Mouse (Mus musculus): Measurements from ENCODE around the gene Spryd4.
A peak's percentile ranks its signal among the peaks of the same experiment; 100 is the strongest.
"Not testable (repeated sequence)": the region's sequence is repeated elsewhere in the genome, so short reads cannot be mapped to it uniquely, and the experiment has no call there.

Spryd4 gene

DNA sequence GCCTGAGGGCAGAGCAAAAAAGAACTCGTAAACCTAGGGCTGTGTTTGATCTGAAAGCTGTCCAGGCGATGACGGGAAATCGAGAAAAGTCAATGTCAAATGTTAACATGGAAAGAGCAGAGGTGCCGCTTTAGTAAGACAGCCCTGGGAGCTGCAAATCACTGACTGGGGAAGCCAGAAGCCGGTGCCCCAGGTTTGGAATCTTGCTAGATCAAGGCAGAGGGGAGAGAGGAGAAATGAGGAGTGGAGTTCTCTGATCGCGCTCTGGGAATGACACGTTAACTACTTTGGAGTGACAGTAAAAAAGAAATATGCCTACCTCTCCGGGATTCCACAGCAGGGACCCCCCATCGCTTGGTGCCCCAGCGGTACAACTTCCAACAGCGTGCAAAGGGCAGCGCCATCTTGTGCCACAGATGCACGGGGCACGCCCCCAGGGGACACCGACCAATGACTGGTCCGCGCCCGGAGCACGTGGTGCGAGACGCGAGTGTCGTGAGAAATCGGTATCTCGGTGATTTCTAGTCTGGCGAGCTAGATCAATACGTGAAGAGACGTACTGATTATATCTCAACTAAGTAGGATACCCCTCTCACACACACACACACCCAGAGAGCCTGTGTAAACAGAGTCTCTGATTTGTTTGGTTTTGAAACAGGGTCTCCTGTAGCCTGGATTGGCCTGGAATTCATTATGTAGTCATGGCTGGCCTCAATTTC is at the start of gene Spryd4:
TSS of gene Spryd4 (minus strand) at position 418 of the 719 bp plus-strand sequence.
- peak; percentile 87 to 92 for DNase-seq

DNA sequence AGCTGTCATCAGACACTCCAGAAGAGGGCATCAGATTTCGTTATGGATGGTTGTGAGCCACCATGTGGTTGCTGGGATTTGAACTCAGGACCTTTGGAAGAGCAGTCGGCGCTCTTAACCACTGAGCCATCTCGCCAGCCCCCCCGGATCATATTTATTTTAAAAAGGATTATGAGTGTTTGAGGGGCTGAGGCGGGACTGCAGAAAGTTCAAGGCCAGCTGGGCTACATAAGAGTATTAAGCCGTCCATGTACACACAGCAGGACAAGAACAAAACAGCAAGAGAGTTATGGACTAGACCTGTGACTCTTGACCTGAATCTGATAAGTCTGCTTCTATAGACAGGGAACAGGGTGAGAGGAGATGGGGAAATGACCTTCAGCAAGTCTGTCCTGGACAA is 48.8 kb upstream of the Spryd4 start:
- DNase-seq: not testable (repeated sequence)

DNA sequence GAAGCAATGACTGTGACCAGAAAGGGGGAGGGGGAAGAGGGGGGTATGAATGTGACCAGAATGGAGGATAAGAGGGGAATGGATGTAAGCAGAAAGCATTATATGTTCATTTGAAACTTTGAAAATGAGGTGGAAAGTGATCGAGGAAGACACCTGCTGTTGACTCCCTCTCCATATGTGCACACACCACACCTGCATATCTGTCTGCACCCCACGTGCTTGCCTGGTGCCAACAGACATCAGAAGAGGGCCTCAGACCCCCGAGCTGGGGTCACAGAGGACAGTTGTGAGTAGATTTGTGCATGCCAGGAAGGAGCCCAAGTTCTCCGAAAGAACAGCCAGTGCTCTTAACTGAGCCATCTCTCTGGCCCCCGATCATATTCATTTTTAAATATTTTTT is 48.3 kb upstream of the Spryd4 start:
- DNase-seq: no peak

DNA sequence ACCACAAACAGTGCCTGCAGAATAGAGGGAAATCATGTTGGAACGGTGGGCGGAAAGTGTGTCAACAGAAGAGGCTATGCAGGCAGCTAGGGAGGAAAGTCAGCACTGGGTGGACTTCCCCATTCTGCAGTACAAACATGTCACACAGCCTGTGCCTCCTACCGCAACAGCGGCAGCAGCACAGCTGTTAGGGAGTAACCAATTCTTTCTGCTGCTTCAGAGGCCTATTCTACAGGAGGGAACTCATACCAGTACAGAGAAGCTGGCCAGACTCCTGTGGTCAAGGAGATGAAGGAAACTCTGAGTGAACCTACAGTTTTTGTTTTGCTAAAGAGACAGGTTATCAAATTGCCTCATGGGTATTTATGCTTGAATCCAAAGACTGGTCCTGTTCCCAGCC is 47.3 kb upstream of the Spryd4 start:
- DNase-seq: no peak

DNA sequence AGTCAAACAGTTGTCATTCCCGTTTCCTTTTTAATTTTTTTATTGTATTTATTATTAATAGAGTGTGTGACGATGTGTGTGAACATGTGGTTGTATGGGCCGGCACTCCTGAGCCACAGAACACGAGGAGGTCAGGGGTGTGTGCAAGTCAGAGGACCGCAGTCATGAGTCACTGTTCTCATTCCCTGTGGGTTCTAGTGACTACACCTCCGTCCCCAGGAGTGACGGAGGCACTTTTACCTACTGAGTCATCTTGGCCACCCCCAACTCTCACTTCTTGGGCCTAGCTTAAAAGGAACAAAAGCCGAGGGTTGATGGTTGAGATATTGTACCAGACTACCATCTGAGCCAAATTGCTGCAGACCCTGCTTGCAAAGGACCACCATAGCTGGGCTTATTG is 44.7 kb upstream of the Spryd4 start:
- no peak for DNase-seq

DNA sequence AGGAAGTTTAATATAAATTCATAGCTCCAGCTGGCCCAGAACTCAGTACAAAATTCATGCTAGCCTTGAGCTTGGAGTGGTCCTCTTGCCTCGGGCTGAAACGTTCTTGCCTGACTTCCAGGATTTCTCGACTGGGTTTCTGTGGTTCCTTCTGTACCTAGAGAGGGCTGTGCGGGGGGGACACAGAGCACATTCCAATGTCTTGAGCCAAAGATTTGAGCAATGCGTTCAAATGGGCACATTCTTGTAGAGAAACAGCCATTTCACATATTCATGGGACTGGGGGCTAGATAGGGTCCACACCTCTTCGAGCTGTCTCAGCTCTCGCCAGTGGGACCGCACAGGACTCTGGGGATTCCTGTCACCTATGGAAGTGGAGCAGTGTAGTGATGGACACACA is 44.3 kb upstream of the Spryd4 start:
- no peak for DNase-seq

DNA sequence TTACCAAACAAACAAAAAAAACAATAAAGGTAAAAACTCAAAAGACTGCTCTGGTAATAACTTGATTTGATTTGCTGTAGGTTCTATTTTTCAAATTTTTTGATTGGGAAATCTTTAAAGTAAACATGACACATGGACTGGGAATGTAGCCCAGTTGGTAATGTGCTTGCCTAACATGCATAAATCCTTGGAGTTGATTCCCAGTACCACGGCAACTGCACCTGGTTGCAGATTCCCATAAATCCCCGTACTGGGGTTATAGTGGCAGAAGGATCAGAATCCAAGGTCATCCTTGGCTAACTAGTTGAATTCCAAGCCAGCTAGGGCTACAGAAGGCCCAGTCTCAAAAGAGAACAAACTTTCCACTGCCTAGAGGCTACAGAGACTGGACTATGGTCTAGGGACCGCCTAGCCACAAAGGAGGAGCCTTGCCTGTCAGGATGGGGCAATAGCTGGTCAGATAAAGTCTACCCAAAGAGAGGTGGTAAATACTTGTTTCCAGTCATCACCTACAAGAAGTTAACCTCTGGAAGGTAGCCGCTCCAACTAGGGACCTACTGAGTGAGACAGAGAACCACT is 42.2 kb upstream of the Spryd4 start, which contains the start of gene Apon:
TSS of gene Apon (plus strand) at position 420 of the 579 bp plus-strand sequence.
- no peak for DNase-seq

DNA sequence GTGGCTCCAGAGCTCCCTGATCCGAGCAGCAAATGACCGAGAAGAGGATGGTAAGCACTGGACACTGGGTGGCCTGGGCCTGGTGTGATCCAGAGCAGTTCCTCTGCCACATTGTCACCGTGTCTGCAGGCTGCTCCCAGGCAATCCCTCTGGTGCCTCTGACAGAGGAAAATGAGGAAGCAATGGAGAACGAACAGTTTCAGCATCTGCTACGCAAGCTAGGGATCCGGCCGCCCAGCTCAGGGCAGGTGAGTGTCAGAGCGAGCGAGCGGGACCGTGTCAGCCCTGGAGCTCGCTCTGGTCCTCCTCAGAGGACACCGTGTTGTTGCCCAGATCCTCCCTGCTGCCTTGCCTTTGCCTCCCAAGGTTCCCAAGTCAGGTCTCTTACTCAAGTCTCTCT is 39.0 kb upstream of the Spryd4 start:
- DNase-seq: no peak

DNA sequence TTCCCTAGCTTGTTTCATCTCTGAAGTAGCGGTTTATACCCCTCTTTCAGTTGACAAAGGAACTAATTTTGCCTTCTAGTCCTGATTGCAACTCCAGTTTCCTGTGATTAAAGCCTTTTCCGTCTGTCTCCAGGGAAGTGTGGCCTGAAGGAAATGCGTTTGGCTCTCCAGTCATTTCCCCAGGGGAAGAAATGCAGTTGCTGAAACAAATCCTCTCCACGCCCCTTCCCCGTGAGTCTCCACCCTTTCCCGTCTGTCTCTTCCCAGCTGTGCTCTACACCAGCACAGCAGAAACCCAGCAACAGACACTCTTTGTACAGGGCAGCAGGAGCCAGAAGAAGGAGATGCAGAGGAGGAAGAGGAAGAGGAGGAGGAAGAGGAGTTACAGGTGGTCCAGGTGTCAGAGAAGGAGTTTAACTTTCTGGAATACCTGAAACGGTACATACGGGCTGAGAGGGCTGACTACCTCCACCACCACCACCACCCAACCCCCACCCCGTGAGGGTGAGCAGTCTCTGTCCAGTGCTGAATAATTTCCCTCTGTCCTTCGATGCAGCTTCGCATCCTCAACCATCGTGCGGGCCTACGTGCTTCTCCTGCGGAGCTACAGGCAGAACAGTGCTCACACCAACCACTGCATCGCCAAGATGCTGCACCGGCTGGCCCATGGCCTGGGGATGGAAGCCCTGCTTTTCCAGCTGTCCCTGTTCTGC is 35.6 kb upstream of the Spryd4 start:
- no peak for DNase-seq

DNA sequence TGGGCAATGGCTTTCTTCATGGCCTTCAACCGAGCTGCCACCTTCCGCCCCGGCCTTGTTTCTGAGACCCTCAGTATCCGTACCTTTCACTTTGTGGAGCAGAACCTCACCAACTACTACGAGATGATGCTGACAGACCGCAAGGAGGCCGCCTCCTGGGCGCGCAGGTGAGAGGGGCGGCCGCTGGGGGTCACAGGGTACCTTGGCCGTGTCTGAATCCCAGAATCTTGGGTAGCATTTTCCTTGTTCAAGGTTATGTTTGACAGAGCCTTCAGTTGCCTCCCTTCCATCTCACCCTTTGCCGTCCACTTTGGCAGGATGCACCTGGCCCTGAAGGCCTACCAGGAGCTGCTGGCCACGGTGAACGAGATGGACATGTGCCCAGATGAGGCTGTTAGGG is 32.5 kb upstream of the Spryd4 start:
- DNase-seq: no peak

DNA sequence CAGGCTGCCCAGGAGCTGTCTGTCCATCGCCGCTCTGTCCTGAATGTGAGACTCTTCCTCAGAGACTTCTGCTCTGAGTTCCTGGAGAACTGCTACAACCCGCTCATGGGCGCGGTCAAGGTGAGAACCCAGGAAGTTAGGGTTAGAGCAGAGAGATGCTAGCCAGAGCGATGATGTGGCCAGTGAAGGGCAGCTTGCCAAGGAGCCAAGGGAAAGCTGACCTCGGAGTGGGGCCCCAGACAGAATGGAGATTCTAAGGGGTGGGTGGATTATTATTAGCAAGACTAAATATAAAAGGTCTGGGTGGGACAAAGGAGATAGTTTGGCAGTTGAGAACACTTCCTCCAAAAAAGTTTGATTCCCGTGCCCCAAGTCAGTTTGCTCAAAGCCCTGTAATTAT is 31.6 kb upstream of the Spryd4 start:
- DNase-seq: no peak

DNA sequence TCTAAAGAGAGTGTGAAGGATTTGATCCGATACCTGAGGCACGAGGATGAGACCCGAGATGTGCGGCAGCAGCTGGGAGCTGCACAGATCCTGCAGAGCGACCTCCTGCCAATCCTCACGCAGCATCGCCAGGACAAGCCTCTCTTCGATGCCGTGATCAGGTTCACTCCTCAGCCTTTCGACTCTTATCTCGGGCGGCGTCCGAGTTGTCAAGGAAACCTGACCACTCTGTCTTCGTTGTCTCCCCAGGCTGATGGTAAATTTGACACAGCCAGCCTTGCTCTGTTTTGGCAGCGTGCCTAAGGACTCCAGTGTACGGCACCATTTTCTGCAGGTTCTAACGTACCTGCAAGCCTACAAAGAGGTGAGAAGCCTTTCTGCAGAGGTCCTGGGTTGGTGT is 28.5 kb upstream of the Spryd4 start:
- no peak for DNase-seq

DNA sequence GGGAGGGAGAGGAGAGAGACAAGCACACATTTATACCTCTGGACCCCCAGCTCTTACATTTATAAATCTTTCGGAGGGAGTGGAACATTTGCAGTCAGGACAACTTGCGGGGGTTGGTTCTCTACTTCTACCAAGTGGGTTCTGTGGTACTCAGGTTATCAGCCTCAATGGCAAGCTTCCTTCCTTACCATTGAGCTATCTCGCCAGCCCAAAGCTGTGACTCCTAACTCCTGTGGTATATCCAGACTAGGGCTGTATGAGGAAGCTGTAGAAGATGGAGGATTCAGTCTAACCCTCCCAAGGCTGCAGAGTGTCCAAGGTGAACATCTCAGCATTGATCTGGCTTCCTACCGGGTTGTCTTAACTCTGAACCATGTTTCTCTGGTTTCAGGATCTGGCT is 27.5 kb upstream of the Spryd4 start:
- no peak for DNase-seq

DNA sequence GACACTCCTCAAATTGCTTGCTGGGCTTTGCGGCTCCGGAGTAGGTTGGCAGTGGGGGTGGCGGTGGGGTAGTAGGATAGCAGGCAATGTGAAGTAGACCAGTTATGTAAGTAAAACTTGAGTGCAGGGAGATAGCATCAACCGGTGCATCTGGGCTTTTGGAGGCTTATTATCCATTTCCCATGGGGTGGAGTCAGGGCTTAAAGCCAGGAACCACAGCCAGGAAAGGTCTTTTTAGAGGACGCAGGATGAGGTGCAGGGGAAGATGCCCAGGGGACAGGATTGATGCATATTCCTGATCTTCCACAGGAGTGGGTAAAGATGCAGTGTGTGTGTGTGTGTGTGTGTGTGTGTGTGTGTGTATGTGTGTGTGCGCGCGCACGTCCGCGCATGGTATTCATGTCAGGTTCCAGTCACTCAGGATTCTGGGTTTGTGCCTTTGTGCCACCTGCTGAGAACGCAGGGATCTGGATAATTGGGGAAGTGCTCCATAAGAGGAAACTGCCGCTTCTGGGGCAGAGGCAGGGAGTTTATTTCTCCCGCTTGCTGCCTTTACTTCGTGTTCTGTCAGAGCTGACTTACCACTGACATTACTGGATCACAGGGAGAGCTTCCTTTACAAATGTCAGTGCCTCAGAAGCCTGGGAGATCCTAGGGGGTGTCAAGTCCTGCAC is 26.3 kb upstream of the Spryd4 start:
- DNase-seq: peak; percentile 19 to 20

DNA sequence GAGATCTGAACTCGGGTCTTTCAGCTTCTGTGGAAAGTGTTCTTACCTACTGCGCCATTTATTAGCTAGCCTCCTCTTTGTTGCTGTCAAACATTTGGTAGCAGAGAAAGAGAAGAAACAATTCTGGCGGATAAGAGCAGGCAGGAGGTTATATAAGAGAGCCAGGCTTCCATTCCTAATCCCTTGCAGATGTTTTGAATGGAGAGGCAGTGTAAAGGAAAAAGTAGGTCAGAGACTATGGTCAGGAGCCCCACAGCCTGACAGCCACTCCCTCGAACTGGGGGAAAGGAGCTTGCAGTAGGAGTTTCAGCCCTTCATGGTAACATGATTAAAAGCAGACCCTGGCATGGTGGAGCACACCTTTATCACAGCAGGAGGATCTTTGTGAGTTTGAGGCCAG is 24.7 kb upstream of the Spryd4 start:
- DNase-seq: no peak

DNA sequence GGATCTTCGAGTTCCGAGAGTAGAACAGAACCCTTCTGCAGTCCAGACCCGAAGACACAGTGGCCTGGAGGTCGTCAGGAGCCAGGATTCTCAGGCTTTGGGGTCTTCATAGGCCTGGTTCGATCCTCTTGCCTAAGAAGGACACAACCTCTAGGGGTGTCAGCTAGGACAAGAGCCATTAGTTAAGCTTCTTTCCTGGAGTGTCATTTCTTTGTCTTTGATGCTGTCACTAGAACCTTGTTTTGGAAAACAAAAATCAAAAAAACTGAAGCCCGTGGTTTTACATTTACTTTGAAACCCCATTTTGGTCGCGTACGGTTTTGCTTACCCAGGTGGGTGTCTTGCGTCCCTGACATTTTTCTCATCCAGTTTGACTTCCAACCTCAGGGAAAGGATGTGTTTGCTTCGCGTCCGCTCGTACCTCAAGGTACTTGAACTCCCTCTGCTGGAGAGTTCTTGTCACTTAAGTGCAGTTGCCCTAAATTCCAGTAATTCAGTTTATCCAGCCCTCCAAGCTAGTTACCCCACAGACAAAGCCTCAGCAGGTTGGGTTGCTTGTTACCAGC is 20.9 kb upstream of the Spryd4 start:
- peak; percentile 51 to 68 for DNase-seq

DNA sequence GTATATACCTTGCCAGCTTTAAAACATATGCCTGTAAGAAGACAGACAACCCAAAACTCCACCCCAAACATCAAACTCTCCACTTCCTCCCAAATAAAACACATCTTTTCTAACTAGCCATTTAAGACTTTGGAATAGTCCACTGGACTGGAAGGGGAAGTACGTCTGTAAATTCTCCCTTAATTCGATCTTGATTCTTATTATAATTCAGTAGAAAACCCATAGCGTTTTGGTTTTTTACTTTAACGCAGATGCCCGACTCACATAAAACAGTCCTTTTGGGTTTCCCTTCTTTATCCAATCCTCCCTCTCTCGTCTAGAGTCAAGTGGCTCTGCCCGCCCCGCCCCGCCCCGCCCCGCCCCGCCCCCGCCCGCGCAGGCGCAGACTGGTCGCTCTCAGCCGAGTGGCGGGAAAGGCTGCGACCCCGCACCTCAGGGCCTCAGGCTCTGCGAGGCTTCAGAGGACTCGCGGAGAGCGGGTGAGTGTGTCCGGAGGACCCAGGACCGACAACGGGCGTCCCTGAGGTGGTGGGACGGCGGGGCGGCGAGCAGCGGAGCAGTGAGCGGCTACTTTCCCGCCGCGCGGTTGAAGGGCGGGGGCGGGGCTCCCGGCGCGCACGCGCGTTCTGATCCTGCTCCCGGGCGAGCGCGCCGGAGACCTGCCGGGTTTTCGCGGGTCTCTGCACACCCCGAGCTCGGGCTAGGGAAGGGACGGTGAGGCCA is 20.3 kb upstream of the Spryd4 start, which contains the start of gene Timeless:
TSS of gene Timeless (plus strand) at position 369 of the 723 bp plus-strand sequence.
- peak; percentile 88 to 90 for DNase-seq

DNA sequence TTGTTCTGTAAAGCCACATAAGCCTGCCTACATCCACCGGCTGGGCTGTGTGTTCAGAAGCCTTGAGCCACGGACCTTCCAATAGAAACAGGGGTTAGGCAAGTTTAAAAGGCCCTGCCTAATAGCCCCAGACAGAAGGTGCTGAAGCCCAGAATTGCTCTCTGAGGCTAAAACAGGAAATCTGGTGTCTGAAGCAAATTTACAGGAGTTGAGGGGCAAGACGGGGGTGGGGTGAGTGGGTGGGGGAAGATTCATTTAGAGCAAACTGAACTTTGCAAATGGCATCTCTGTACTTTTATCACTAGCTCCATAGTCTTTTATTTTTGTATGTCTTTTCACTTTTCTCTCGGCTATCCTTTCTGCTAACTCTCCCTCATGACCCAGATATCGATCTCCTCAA is 19.5 kb upstream of the Spryd4 start:
- DNase-seq: no peak

DNA sequence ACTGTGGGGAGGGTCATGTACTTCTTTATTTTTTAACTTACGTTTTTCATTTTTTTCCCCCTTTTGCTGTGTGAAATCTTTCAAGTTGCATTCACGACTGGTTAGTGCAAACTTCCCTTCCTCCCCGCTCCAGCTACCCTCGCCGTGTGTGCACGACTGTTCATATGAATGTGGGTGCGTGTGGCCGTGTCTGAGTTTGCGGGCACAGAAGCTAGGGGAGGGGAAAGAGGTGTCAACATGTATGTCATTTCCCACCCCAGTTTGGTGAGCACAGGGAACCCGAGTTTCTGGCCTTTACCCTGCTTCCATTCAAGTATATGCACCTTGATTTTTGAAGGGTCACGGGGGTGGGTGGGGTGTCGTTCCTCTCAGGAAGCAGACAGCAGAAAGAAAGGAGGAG is 19.0 kb upstream of the Spryd4 start:
- DNase-seq: no peak

DNA sequence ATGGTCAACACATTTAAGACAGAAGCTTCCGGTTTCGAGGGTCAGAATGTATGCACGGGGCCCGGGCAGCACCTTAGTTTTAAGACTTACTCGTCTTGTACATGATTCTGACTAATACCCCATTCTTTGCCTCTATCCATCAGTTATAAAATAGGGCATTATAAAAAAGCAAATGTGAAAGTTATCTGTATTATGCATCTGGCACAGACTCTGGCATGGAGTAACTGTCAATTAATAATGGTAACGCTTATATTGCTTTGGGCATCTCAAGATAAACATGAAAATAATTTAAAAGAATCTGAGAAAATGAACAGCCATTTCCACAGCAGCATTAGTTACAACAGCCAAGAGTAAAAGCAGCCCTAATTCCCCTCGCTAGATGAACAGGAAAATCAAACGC is 16.4 kb upstream of the Spryd4 start:
- DNase-seq: no peak

DNA sequence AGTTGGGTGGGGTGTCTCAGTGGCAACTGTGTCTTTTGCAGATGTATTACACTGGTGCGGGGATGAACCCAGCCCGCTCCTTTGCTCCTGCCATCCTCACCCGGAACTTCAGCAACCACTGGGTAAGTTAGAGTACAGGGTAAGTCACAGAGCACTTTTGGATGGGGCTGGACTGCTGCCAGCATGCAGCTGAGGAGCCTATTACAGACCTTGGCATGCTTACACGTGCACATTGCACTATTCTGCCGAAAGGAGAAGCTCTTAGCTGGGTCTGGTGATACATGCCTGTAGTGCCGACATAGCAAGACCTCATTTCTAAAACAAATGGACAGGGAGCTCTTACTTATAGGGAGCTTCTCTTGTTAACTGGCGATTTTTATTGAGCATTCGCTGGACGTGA is 16.0 kb upstream of the Spryd4 start:
- no peak for DNase-seq

DNA sequence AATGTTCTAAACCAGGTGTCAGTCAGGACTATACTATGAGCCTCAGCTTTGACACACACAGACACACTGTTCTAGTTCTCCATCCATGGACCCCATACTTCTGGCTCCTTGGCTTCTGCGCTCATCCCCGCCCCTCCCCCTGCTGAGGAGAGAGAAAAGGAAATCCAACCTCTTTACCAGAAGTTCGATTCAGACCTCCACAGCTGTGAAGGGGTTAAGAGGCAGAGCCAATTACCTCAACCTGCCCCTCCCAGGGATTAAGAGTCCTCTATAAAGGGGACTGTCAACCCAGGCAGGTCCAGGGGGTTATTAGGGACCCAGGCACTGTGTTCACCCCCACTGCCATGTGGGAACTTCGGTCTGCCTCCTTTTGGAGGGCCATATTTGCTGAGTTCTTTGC is 13.9 kb upstream of the Spryd4 start, which contains the start of gene Mip:
TSS of gene Mip (plus strand) at position 301 of the 400 bp plus-strand sequence.
- DNase-seq: no peak

Data from cerebellum, postnatal 36 days (tissue).